Mouse (Mus musculus): ENCODE data around the gene Krt25.

GRCm38 (mm10) chr11:99295039-99295438, 27.7 kb downstream of the Krt25 start:
- TF ChIP-seq POLR2A (IDR thresholded peaks at IDR 0.05; ENCODE audit: low read depth, low read length) (no peak), CTCF (conservative IDR thresholded peaks at IDR 0.05; ENCODE audit: insufficient read depth, insufficient read length, low read depth, low read length) (0 out of 2 replicates have a peak, but pooled peaks have one; percentile 13)
